Mouse (Mus musculus) gastrocnemius, adult 2 months (tissue): ENCODE data around the gene Spata25. TPM values are rescaled to one million over a fixed set of nuclear protein-coding genes. Genes with fewer than 3 reads are reported as not detected.
"Not testable (repeated sequence)": the region's sequence is repeated elsewhere in the genome, so short reads cannot be mapped to it uniquely, and the experiment has no call there.

Experiments used
- DNase-seq: peaks from one replicate; pipeline ENCODE4 v3.0.0; 2022
- H3K27ac ChIP-seq: fragments of 200-600 bp; 2 replicates; pipeline ENCODE4 v1.8.1; 2022; ENCODE audit warnings: mild to moderate bottlenecking
- H3K4me3 ChIP-seq: fragments of 200-600 bp; 2 replicates; pipeline ENCODE4 v1.8.1; 2022; ENCODE audit warnings: mild to moderate bottlenecking, moderate library complexity
- CTCF ChIP-seq: fragments of 200-600 bp; IDR thresholded peaks from 2 replicates; pipeline ENCODE4 v1.8.1; 2022; ENCODE audit warnings: antibody characterized with exemption, mild to moderate bottlenecking, moderate library complexity
- intact Hi-C: fragments of 180-260 bp; cut with DNase I; formaldehyde crosslinking; loops from one replicate; pipeline ENCODE4 v1.15.1; 2025
- total RNA-seq, 2 experiments: library from RNA; stranded (reverse); gene quantifications; 2 replicates each; pipeline ENCODE4 v1.2.3; 2021

The Spata25 gene
- total RNA-seq, 2 experiments from 2014 or later, result 0.84 TPM; not detected in 1

GRCm38 (mm10) chr2:164817703-164818102, 10.6 kb downstream of the Spata25 start:
- no peak for DNase-seq
- no peak for TF ChIP-seq CTCF
- intact Hi-C loops, result no loop called here
- Histone ChIP-seq H3K4me3 (no peak overlapping the region), H3K27ac (no peak overlapping the region)

- intact Hi-C loops, result no loop called here
- TF ChIP-seq CTCF, result no peak
- H3K4me3 ChIP-seq, result no peak overlapping the region
- DNase-seq, result no peak
- no peak overlapping the region for H3K27ac ChIP-seq
Measured at GRCm38 (mm10) chr2:164817206-164817605, 11.1 kb downstream of the Spata25 start.

- Histone ChIP-seq H3K27ac (no peak overlapping the region), H3K4me3 (no peak overlapping the region)
- intact Hi-C loops, result no loop called here
- no peak for TF ChIP-seq CTCF
- no peak for DNase-seq
Measured at GRCm38 (mm10) chr2:164815821-164816220, 12.5 kb downstream of the Spata25 start.

- no peak for DNase-seq
- Histone ChIP-seq H3K4me3 (no peak overlapping the region), H3K27ac (no peak overlapping the region)
- intact Hi-C loops, result no loop called here
- TF ChIP-seq CTCF, result no peak
Measured at GRCm38 (mm10) chr2:164815348-164815747, 13.0 kb downstream of the Spata25 start.

GRCm38 (mm10) chr2:164813557-164813956, 14.8 kb downstream of the Spata25 start:
- Histone ChIP-seq H3K27ac (no peak overlapping the region), H3K4me3 (no peak overlapping the region)
- intact Hi-C loops, result no loop called here
- DNase-seq, result no peak
- no peak for TF ChIP-seq CTCF

- Histone ChIP-seq H3K4me3 (no peak overlapping the region), H3K27ac (no peak overlapping the region)
- no peak for TF ChIP-seq CTCF
- no peak for DNase-seq
- intact Hi-C loops, result loop anchor here (2.0 kb wide), 1 partner anchor 16 kb away; the partner anchor contains the start of gene Zswim1
Measured at GRCm38 (mm10) chr2:164806614-164807013, 21.7 kb downstream of the Spata25 start.

- intact Hi-C loops, result no loop called here
- DNase-seq, result no peak
- no peak for TF ChIP-seq CTCF
- H3K27ac ChIP-seq, result peak overlapping the region; percentile 88
- H3K4me3 ChIP-seq, result peak overlapping the region; percentile 90
Measured at GRCm38 (mm10) chr2:164805332-164805718, 23.0 kb downstream of the Spata25 start.

- intact Hi-C loops, result no loop called here
- no peak for TF ChIP-seq CTCF
- H3K27ac ChIP-seq, result peak within 1 kb of the TSS; percentile 88
- peak within 1 kb of the TSS; percentile 90 for H3K4me3 ChIP-seq
- DNase-seq, result peak; percentile 95
Measured at GRCm38 (mm10) chr2:164804533-164805331, 23.6 kb downstream of the Spata25 start, which contains the start of the genes Acot8 and Zswim3. Gene Acot8 (minus strand): TSS chr2:164804882. Gene Zswim3 (plus strand): TSS chr2:164805098.

- peak overlapping the region; percentile 32; the same call in 1 of the 2 replicates for H3K27ac ChIP-seq
- no peak for TF ChIP-seq CTCF
- no peak for DNase-seq
- intact Hi-C loops, result no loop called here
- peak overlapping the region; percentile 90 for H3K4me3 ChIP-seq
Measured at GRCm38 (mm10) chr2:164803921-164804313, 24.4 kb downstream of the Spata25 start.

GRCm38 (mm10) chr2:164803201-164803920, 25.0 kb downstream of the Spata25 start:
- no peak for TF ChIP-seq CTCF
- no peak overlapping the region for H3K4me3 ChIP-seq
- H3K27ac ChIP-seq, result peak overlapping the region; percentile 32; the same call in 1 of the 2 replicates
- DNase-seq, result no peak
- intact Hi-C loops, result no loop called here

- Histone ChIP-seq H3K4me3 (no peak overlapping the region), H3K27ac (no peak overlapping the region)
- TF ChIP-seq CTCF, result no peak
- intact Hi-C loops, result no loop called here
- DNase-seq, result no peak
Measured at GRCm38 (mm10) chr2:164800252-164801004, 27.9 kb downstream of the Spata25 start.

- not testable (repeated sequence) for H3K4me3 ChIP-seq, DNase-seq, H3K27ac ChIP-seq
- TF ChIP-seq CTCF, result peak; percentile 57
- intact Hi-C loops, result loop anchor here (2.0 to 5.0 kb wide), 2 partner anchors 46 to 120 kb away; no protein-coding TSS in a partner anchor
Measured at GRCm38 (mm10) chr2:164798554-164798953, 29.8 kb downstream of the Spata25 start.

- no peak overlapping the region for H3K4me3 ChIP-seq
- no peak for DNase-seq
- intact Hi-C loops, result loop anchor here (5.0 kb wide), 1 partner anchor 44 kb away; no protein-coding TSS in a partner anchor
- TF ChIP-seq CTCF, result no peak
- no peak overlapping the region for H3K27ac ChIP-seq
Measured at GRCm38 (mm10) chr2:164795868-164796267, 32.5 kb downstream of the Spata25 start.
